Mouse (Mus musculus) ES-Bruce4 (cell line): ENCODE data around the gene Ift172. TPM values are rescaled to one million over a fixed set of nuclear protein-coding genes. Genes with fewer than 3 reads are reported as not detected.
A peak's percentile ranks its signal among the peaks of the same experiment; 100 is the strongest.
"Not testable (repeated sequence)": the region's sequence is repeated elsewhere in the genome, so short reads cannot be mapped to it uniquely, and the experiment has no call there.

Experiments used
- H3K27ac ChIP-seq: 2 replicates; pipeline ENCODE4 v1.5.1; 2012; ENCODE audit warnings: low read length, inconsistent platforms; ENCODE audit not compliant: insufficient read depth
- H3K27me3 ChIP-seq: 2 replicates; pipeline ENCODE4 v1.6.1; 2012; ENCODE audit warnings: mild to moderate bottlenecking, low read length, inconsistent platforms; ENCODE audit not compliant: control insufficient read depth, poor library complexity, insufficient read depth, severe bottlenecking
- H3K36me3 ChIP-seq: 2 replicates; pipeline ENCODE4 v1.6.1; 2012; ENCODE audit warnings: inconsistent platforms, mild to moderate bottlenecking, low read length, moderate library complexity; ENCODE audit not compliant: control insufficient read depth, poor library complexity, insufficient read depth, severe bottlenecking
- H3K4me1 ChIP-seq: one replicate; pipeline ENCODE4 v1.8.1; 2011; ENCODE audit warnings: low read length; ENCODE audit not compliant: control insufficient read depth, insufficient read depth
- H3K4me3 ChIP-seq: 2 replicates; pipeline ENCODE4 v1.5.1; 2011; ENCODE audit warnings: low read depth, mild to moderate bottlenecking, low read length
- H3K9ac ChIP-seq: 2 replicates; pipeline ENCODE4 v1.6.1; 2012; ENCODE audit warnings: low read depth, mild to moderate bottlenecking, inconsistent platforms; ENCODE audit not compliant: poor library complexity, severe bottlenecking
- H3K9me3 ChIP-seq: replicated peaks from 2 replicates; pipeline ENCODE4 v1.6.1; 2012; ENCODE audit warnings: mild to moderate bottlenecking, low read length, inconsistent platforms; ENCODE audit not compliant: control insufficient read depth, poor library complexity, insufficient read depth, severe bottlenecking
- CTCF ChIP-seq: IDR thresholded peaks from one replicate; pipeline ENCODE4 v1.8.1; 2011; ENCODE audit warnings: low read depth, low read length
- EP300 ChIP-seq: IDR thresholded peaks from 2 replicates; pipeline ENCODE4 v1.6.1; 2011; ENCODE audit warnings: low read depth, low read length; ENCODE audit not compliant: insufficient read depth
- POLR2A ChIP-seq: IDR thresholded peaks from one replicate; pipeline ENCODE4 v1.8.1; 2011; ENCODE audit warnings: low read length; ENCODE audit not compliant: insufficient read depth
- polyA plus RNA-seq: library from polyadenylated mRNA; stranded (reverse); fragments of >200 nt; gene quantifications from 2 replicates; pipeline ENCODE4 v1.2.4, GENCODE M21; 2011; ENCODE audit warnings: low read depth; ENCODE audit not compliant: missing spikeins, insufficient read depth, insufficient read length

Ift172 gene
- polyA plus RNA-seq, 1 experiment, result 27.2 TPM

DNA sequence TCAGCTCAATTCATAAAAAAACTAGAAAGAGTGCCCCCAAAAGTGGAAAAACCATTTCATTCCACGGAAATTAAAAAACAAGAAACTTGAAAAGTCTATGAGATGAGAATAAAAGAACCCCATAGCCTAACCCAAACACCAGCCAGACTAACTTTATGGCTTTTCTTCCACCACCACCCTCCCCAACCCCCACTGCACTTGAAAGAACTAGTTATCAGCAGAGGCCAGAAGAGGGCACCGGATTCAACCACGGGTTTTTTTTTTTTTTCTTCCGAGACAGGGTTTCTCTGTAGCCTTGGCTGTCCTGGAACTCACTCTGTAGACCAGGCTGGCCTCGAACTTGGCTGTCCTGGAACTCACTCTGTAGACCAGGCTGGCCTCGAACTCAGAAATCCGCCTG is 72.6 kb downstream of the Ift172 start:
- no peak overlapping the region for H3K27ac ChIP-seq
- peaks cover 5% of the 10 kb centered on the region for H3K36me3 ChIP-seq
- no peaks in the 10 kb centered on the region for H3K9me3 ChIP-seq
- no peaks in the 10 kb centered on the region for H3K27me3 ChIP-seq
- H3K4me3 ChIP-seq, result no peak overlapping the region
- TF ChIP-seq POLR2A, result no peak
- TF ChIP-seq CTCF, result no peak
- peak overlapping the region; percentile 57 for H3K9ac ChIP-seq
- H3K4me1 ChIP-seq, result no peaks in the 10 kb centered on the region

GRCm38 (mm10) chr5:31216554-31216953 is 74.4 kb downstream of the Ift172 start:
- H3K9me3 ChIP-seq, H3K9ac ChIP-seq, H3K27me3 ChIP-seq, H3K4me1 ChIP-seq, H3K4me3 ChIP-seq, H3K27ac ChIP-seq, H3K36me3 ChIP-seq: not testable (repeated sequence)

- Histone ChIP-seq H3K4me3 (no peak overlapping the region), H3K36me3 (peaks cover 52% of the 10 kb centered on the region), H3K4me1 (no peaks in the 10 kb centered on the region), H3K27ac (no peak overlapping the region), H3K9me3 (no peaks in the 10 kb centered on the region), H3K9ac (no peak overlapping the region), H3K27me3 (no peaks in the 10 kb centered on the region)
- TF ChIP-seq CTCF, result no peak
- no peak for TF ChIP-seq POLR2A
Observed at GRCm38 (mm10) chr5:31204421-31204820, 86.5 kb downstream of the Ift172 start.

- Histone ChIP-seq H3K4me3 (no peak overlapping the region), H3K27ac (no peak overlapping the region), H3K27me3 (no peaks in the 10 kb centered on the region), H3K9me3 (no peaks in the 10 kb centered on the region), H3K36me3 (peaks cover 57% of the 10 kb centered on the region), H3K4me1 (no peaks in the 10 kb centered on the region), H3K9ac (no peak overlapping the region)
- no peak for TF ChIP-seq CTCF
- TF ChIP-seq POLR2A, result no peak
- TF ChIP-seq EP300, result no peak
Observed at GRCm38 (mm10) chr5:31203866-31204265, 87.0 kb downstream of the Ift172 start.

Other genes with a start within 250 kb of the Ift172 start
- 28.6 and 31.8 TPM in 2 replicates for gene Atraid, start 242.8 kb downstream of the Ift172 start, polyA plus RNA-seq
- gene Slc5a6, start 242.2 kb downstream of the Ift172 start, polyA plus RNA-seq, result 9.8 and 12.8 TPM in 2 replicates
- 147 and 148 TPM in 2 replicates for gene Cad, start 236.3 kb downstream of the Ift172 start, polyA plus RNA-seq
- gene Dnajc5g, start 184.8 kb downstream of the Ift172 start, polyA plus RNA-seq, result not detected in 2 replicates
- 8.5 and 9.2 TPM in 2 replicates for gene Slc30a3, start 182.9 kb downstream of the Ift172 start, polyA plus RNA-seq
- 5.1 TPM in 2 replicates for gene Trim54, start 174.4 kb downstream of the Ift172 start, polyA plus RNA-seq
- gene Ucn, start 152.3 kb downstream of the Ift172 start, polyA plus RNA-seq, result not detected in 2 replicates
- gene Mpv17, start 136.9 kb downstream of the Ift172 start, polyA plus RNA-seq, result 58.1 and 60.0 TPM in 2 replicates
- 2.3 and 2.6 TPM in 2 replicates for gene Gm29609, start 111.2 kb downstream of the Ift172 start, polyA plus RNA-seq
- gene Gtf3c2, start 111.0 kb downstream of the Ift172 start, polyA plus RNA-seq, result 104 and 106 TPM in 2 replicates
- 40.0 and 45.9 TPM in 2 replicates for gene Snx17, start 97.9 kb downstream of the Ift172 start, polyA plus RNA-seq
- 40.7 and 45.2 TPM in 2 replicates for gene Eif2b4, start 97.7 kb downstream of the Ift172 start, polyA plus RNA-seq
- 25.5 and 25.8 TPM in 2 replicates for gene Zfp513, start 88.8 kb downstream of the Ift172 start, polyA plus RNA-seq
- 188 and 225 TPM in 2 replicates for gene Ppm1g, start 70.4 kb downstream of the Ift172 start, polyA plus RNA-seq
- gene Nrbp1, start 50.3 kb downstream of the Ift172 start, polyA plus RNA-seq, result 55.4 and 68.6 TPM in 2 replicates
- not detected in 2 replicates for gene Gm9970, start 49.9 kb downstream of the Ift172 start, polyA plus RNA-seq
- gene Krtcap3, start 39.4 kb downstream of the Ift172 start, polyA plus RNA-seq, result 15.6 and 17.4 TPM in 2 replicates
- 19.9 and 23.4 TPM in 2 replicates for gene Fndc4, start 5.0 kb upstream of the Ift172 start, polyA plus RNA-seq
- 0.48 and 1.1 TPM in 2 replicates for gene Gckr, start 6.3 kb upstream of the Ift172 start, polyA plus RNA-seq
- gene Zfp512, start 161.3 kb upstream of the Ift172 start, polyA plus RNA-seq, result 53.8 and 55.9 TPM in 2 replicates
- 0.30 TPM in 1 of 2 replicates, not detected in the other for gene 4930548H24Rik, start 194.6 kb upstream of the Ift172 start, polyA plus RNA-seq
- gene Gpn1, start 203.6 kb upstream of the Ift172 start, polyA plus RNA-seq, result 49.0 and 54.8 TPM in 2 replicates
- 46.4 and 62.4 TPM in 2 replicates for gene Slc4a1ap, start 235.9 kb upstream of the Ift172 start, polyA plus RNA-seq
- 16.9 and 19.3 TPM in 2 replicates for gene Supt7l, start 236.7 kb upstream of the Ift172 start, polyA plus RNA-seq